Mouse (Mus musculus): Measurements from ENCODE around the gene Phykpl.

DNA sequence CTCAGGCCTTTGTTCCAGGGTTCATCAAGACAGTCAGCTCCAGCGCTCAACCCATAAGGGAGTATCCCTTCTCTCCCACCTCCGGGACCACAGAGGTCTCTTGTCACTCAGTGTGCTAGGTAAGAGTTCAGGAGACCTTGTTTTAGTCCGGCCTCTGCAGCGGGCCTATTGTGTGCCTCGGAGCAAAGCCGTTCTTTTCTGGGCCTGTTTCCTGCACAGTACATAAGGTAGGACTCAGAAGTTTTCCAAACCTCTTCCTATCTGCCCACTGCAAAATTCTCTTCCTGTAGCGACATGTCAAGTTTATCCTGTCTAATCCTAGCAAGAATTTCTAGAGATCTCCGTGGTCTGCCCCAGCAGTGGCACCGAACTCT, 513 bp upstream of the Phykpl start:
- TF ChIP-seq CTCF (IDR thresholded peaks at IDR 0.05; ENCODE audit: low read depth, low read length) (no peak), POLR2A (IDR thresholded peaks at IDR 0.05; ENCODE audit: insufficient read depth, low read length) (no peak)
